Mouse (Mus musculus): ENCODE measurements around the gene 4933407L21Rik. TPM values are rescaled to one million over a fixed set of nuclear protein-coding genes. Genes with fewer than 3 reads are reported as not detected.
"Not testable (repeated sequence)": the region's sequence is repeated elsewhere in the genome, so short reads cannot be mapped to it uniquely, and the experiment has no call there.

Gene 4933407L21Rik
- polyA plus RNA-seq, 1 experiment = not detected

DNA sequence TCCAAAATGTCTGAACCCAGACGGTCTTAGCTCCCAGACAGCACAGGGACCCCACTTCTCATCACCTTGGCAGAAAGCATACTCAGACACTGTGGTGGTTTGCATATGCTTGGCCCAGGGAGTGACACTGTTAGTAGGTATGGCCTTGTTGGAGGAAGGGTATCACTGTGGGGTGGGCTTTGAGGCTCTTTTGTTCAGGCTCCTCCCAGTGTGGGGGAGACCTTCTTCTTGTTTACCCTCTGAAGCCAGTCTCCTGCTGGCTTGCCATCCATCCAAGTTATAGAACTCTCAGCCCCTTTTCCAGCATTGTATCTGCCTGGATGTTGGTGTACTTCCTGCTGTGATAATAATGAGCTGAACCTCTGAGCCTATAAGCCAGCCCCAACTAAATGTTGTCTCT is 40.8 kb downstream of the 4933407L21Rik start:
- Histone ChIP-seq H3K9me3 (ENCODE audit: control insufficient read depth, low read length) (no peaks in the 10 kb centered on the region), H3K4me1 (ENCODE audit: control insufficient read depth) (no peaks in the 10 kb centered on the region), H3K27me3 (ENCODE audit: control insufficient read depth) (no peaks in the 10 kb centered on the region), H3K4me3 (replicated peaks) (no peak overlapping the region), H3K36me3 (ENCODE audit: control insufficient read depth) (no peaks in the 10 kb centered on the region)
- TF ChIP-seq TAL1 (IDR thresholded peaks at IDR 0.05; ENCODE audit: low read length) (no peak), GATA1 (IDR thresholded peaks at IDR 0.05; ENCODE audit: low read length) (no peak)

- no peak overlapping the region for H3K4me3 ChIP-seq (replicated peaks)
- no peaks in the 10 kb centered on the region for H3K9me3 ChIP-seq (ENCODE audit: control insufficient read depth, low read length)
- H3K27me3 ChIP-seq (ENCODE audit: control insufficient read depth) = no peaks in the 10 kb centered on the region
- no peak for TF ChIP-seq GATA1 (IDR thresholded peaks at IDR 0.05; ENCODE audit: low read length)
- no peak for TF ChIP-seq TAL1 (IDR thresholded peaks at IDR 0.05; ENCODE audit: low read length)
- H3K4me1 ChIP-seq (ENCODE audit: control insufficient read depth) = no peaks in the 10 kb centered on the region
- H3K36me3 ChIP-seq (ENCODE audit: control insufficient read depth) = no peaks in the 10 kb centered on the region
These were observed 41.2 kb downstream of the 4933407L21Rik start for GRCm38 (mm10) chr1:85969519-85969918.

DNA sequence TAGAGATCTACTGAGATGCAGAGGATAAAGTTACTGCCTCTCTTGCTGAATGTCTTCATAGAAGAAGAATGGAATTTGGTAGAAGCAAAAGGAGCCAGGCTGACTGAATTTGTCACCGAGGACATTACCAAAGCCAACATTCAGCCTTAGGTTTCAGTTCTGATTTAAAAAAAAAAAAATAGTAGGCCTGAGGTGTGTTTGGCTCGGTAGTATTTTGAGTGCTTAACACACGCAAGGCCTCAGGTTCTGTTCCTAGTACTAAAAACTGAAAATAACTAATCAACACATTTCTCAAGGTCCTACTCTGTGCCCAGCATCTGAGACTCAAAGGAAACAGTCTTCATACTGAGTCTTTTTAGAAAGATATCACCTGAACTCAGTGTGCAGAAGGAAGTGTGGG is 42.8 kb downstream of the 4933407L21Rik start:
- H3K9me3 ChIP-seq (ENCODE audit: control insufficient read depth, low read length) = no peaks in the 10 kb centered on the region
- no peaks in the 10 kb centered on the region for H3K36me3 ChIP-seq (ENCODE audit: control insufficient read depth)
- H3K4me3 ChIP-seq (replicated peaks) = no peak overlapping the region
- H3K4me1 ChIP-seq (ENCODE audit: control insufficient read depth) = no peaks in the 10 kb centered on the region
- H3K27me3 ChIP-seq (ENCODE audit: control insufficient read depth) = no peaks in the 10 kb centered on the region
- TF ChIP-seq TAL1 (IDR thresholded peaks at IDR 0.05; ENCODE audit: low read length) = no peak
- TF ChIP-seq GATA1 (IDR thresholded peaks at IDR 0.05; ENCODE audit: low read length) = no peak

- Histone ChIP-seq H3K27me3 (ENCODE audit: control insufficient read depth) (no peaks in the 10 kb centered on the region), H3K4me3 (replicated peaks) (no peak overlapping the region), H3K4me1 (ENCODE audit: control insufficient read depth) (no peaks in the 10 kb centered on the region), H3K9me3 (ENCODE audit: control insufficient read depth, low read length) (no peaks in the 10 kb centered on the region), H3K36me3 (ENCODE audit: control insufficient read depth) (no peaks in the 10 kb centered on the region)
- no peak for TF ChIP-seq TAL1 (IDR thresholded peaks at IDR 0.05; ENCODE audit: low read length)
- no peak for TF ChIP-seq GATA1 (IDR thresholded peaks at IDR 0.05; ENCODE audit: low read length)
These were observed 44.1 kb downstream of the 4933407L21Rik start for GRCm38 (mm10) chr1:85972341-85972740.

- H3K9me3 ChIP-seq (ENCODE audit: control insufficient read depth, low read length) = no peaks in the 10 kb centered on the region
- no peaks in the 10 kb centered on the region for H3K27me3 ChIP-seq (ENCODE audit: control insufficient read depth)
- TF ChIP-seq GATA1 (IDR thresholded peaks at IDR 0.05; ENCODE audit: low read length) = no peak
- no peak for TF ChIP-seq TAL1 (IDR thresholded peaks at IDR 0.05; ENCODE audit: low read length)
- H3K4me1 ChIP-seq (ENCODE audit: control insufficient read depth) = no peaks in the 10 kb centered on the region
- no peak overlapping the region for H3K4me3 ChIP-seq (replicated peaks)
- H3K36me3 ChIP-seq (ENCODE audit: control insufficient read depth) = no peaks in the 10 kb centered on the region
These were observed 45.2 kb downstream of the 4933407L21Rik start for GRCm38 (mm10) chr1:85973468-85973877.

- TF ChIP-seq TAL1 (IDR thresholded peaks at IDR 0.05; ENCODE audit: low read length) = no peak
- TF ChIP-seq GATA1 (IDR thresholded peaks at IDR 0.05; ENCODE audit: low read length) = no peak
- no peaks in the 10 kb centered on the region for H3K4me1 ChIP-seq (ENCODE audit: control insufficient read depth)
- H3K36me3 ChIP-seq (ENCODE audit: control insufficient read depth) = no peaks in the 10 kb centered on the region
- H3K27me3 ChIP-seq (ENCODE audit: control insufficient read depth) = no peaks in the 10 kb centered on the region
- H3K4me3 ChIP-seq (replicated peaks) = no peak overlapping the region
- no peaks in the 10 kb centered on the region for H3K9me3 ChIP-seq (ENCODE audit: control insufficient read depth, low read length)
These were observed 49.4 kb downstream of the 4933407L21Rik start for GRCm38 (mm10) chr1:85977709-85978108.

DNA sequence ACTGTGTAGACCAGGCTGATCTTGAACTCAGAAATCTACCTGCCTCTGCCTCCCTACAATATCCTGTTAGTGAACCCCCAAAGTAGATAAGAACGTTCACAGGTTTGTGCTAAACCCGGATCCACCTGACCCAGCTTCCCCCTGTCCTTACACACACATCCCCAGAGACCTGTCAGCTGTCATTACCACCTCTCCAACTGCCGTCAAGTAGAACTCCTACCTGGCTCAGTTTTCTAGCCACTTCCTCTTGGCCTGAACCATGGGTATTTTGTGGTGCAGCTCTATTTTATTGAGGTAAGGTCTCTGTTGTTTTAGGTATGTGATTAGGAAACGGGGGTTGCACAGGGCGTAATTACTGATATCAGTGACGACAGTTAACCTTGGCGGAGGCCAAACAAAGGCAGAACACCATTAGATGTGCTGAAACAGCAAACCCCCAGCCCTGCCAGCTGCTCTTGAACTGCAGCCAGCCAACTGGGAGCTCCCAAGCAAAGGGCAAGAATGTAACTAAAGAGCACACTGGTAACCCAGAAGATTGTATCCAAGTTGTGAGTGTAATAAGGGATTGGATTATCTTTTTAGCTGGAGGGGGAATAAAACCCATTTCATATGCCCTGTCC is 53.6 kb downstream of the 4933407L21Rik start:
- H3K4me1 ChIP-seq (ENCODE audit: control insufficient read depth) = no peaks in the 10 kb centered on the region
- no peak overlapping the region for H3K4me3 ChIP-seq (replicated peaks)
- no peaks in the 10 kb centered on the region for H3K36me3 ChIP-seq (ENCODE audit: control insufficient read depth)
- TF ChIP-seq GATA1 (IDR thresholded peaks at IDR 0.05; ENCODE audit: low read length) (no peak), TAL1 (IDR thresholded peaks at IDR 0.05; ENCODE audit: low read length) (no peak)
- no peaks in the 10 kb centered on the region for H3K9me3 ChIP-seq (ENCODE audit: control insufficient read depth, low read length)
- no peaks in the 10 kb centered on the region for H3K27me3 ChIP-seq (ENCODE audit: control insufficient read depth)

- no peaks in the 10 kb centered on the region for H3K36me3 ChIP-seq (ENCODE audit: control insufficient read depth)
- H3K9me3 ChIP-seq (ENCODE audit: control insufficient read depth, low read length) = no peaks in the 10 kb centered on the region
- TF ChIP-seq TAL1 (IDR thresholded peaks at IDR 0.05; ENCODE audit: low read length) (no peak), GATA1 (IDR thresholded peaks at IDR 0.05; ENCODE audit: low read length) (no peak)
These were observed 57.5 kb downstream of the 4933407L21Rik start for GRCm38 (mm10) chr1:85985784-85986183.

GRCm38 (mm10) chr1:85988351-85988750 is 60.1 kb downstream of the 4933407L21Rik start:
- TF ChIP-seq GATA1 (IDR thresholded peaks at IDR 0.05; ENCODE audit: low read length) = no peak
- TF ChIP-seq TAL1 (IDR thresholded peaks at IDR 0.05; ENCODE audit: low read length) = no peak
- Histone ChIP-seq H3K36me3 (ENCODE audit: control insufficient read depth) (no peaks in the 10 kb centered on the region), H3K27me3 (ENCODE audit: control insufficient read depth) (no peaks in the 10 kb centered on the region), H3K4me1 (ENCODE audit: control insufficient read depth) (no peaks in the 10 kb centered on the region), H3K4me3 (replicated peaks) (no peak overlapping the region), H3K9me3 (ENCODE audit: control insufficient read depth, low read length) (no peaks in the 10 kb centered on the region)

More at GRCm38 (mm10) chr1:85985784-85986183, 57.5 kb downstream of the 4933407L21Rik start:
- H3K4me3 ChIP-seq (replicated peaks) = no peak overlapping the region
- no peaks in the 10 kb centered on the region for H3K27me3 ChIP-seq (ENCODE audit: control insufficient read depth)
- H3K4me1 ChIP-seq (ENCODE audit: control insufficient read depth) = no peaks in the 10 kb centered on the region

- H3K4me1 ChIP-seq (ENCODE audit: control insufficient read depth); H3K36me3 ChIP-seq (ENCODE audit: control insufficient read depth); H3K27me3 ChIP-seq (ENCODE audit: control insufficient read depth); H3K4me3 ChIP-seq (replicated peaks); H3K9me3 ChIP-seq (ENCODE audit: control insufficient read depth, low read length): not testable (repeated sequence)
These were observed 60.6 kb downstream of the 4933407L21Rik start for GRCm38 (mm10) chr1:85988882-85989281.

Other genes with a start within 250 kb of the 4933407L21Rik start
- 0.02 TPM in 1 of 2 replicates, not detected in the other for gene A630001G21Rik, start 149.8 kb upstream of the 4933407L21Rik start, polyA plus RNA-seq (2012)
- gene Cab39, start 135.0 kb upstream of the 4933407L21Rik start, polyA plus RNA-seq (2012) = 0.55 and 0.93 TPM in 2 replicates
- 0.38 and 0.57 TPM in 2 replicates for gene Itm2c, start 34.2 kb upstream of the 4933407L21Rik start, polyA plus RNA-seq (2012)
- 0.03 TPM in 1 of 2 replicates, not detected in the other for gene Gpr55, start 32.5 kb downstream of the 4933407L21Rik start, polyA plus RNA-seq (2012)
- gene Spata3, start 88.3 kb downstream of the 4933407L21Rik start, polyA plus RNA-seq (2012) = not detected in 2 replicates
- 0.03 and 0.04 TPM in 2 replicates for gene 2810459M11Rik, start 117.4 kb downstream of the 4933407L21Rik start, polyA plus RNA-seq (2012)
- 3.4 and 3.8 TPM in 2 replicates for gene Psmd1, start 135.9 kb downstream of the 4933407L21Rik start, polyA plus RNA-seq (2012)
- gene Htr2b, start 183.5 kb downstream of the 4933407L21Rik start, polyA plus RNA-seq (2012) = not detected in 2 replicates
- gene Gm21972, start 205.2 kb downstream of the 4933407L21Rik start, polyA plus RNA-seq (2012) = 1.7 and 2.3 TPM in 2 replicates
- 0.81 and 0.94 TPM in 2 replicates for gene Armc9, start 226.3 kb downstream of the 4933407L21Rik start, polyA plus RNA-seq (2012)